Mouse (Mus musculus): ENCODE data around the gene Ogg1. TPM values are rescaled to one million over a fixed set of nuclear protein-coding genes. Genes with fewer than 3 reads are reported as not detected.
A peak's percentile ranks its signal among the peaks of the same experiment; 100 is the strongest.

Gene Ogg1
- polyA plus RNA-seq, 1 experiment from 2014 or later, result 17.7 TPM

DNA sequence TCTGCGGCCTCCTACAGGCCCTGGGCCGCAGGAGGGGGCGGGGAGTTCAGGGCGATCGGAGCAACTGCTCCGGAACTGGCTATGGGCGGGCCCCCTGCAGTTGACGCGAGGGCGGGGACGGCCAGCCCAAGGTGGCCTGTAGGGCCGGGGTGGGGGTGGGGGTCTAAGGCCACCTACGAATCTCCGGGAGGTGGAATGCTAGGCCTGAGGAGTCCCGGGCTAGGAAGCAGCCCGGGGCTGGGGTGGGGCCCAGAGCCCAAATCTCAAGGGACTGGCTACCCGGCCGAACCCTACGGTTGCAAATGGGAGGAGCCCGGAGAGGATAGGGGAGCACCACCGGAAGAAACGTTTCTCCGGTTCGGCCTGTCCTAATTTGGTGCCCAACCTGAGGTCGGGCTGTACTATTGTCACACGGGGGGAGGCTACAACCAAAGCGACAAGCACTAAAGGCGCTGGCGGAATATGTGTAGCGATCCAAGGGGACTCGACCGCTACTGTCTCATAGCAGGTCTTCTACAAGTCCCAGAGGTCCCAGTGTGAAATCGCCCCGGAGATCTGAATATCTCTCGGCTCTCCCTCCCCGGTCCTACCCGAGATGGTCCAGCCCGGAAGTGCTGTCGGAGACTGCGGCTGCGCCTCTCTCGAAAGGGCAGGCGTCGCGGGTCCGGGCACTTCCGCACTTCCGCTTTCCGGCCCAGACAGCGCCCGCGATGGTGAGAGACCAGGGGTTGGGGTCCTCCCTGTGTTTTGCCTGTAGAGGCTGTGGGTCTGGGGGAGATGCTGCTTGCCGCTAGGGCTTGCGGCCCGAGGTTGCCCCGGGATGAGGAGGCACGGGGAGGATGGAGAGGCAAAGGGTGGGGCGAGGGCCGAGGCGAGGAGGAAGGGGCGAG lies 51.0 kb downstream of the Ogg1 start, which contains the start of the genes Tada3 and Arpc4:
TSS of gene Tada3 (minus strand) at position 388 of the 890 bp plus-strand sequence.
TSS of gene Arpc4 (plus strand) at position 620 of the 890 bp plus-strand sequence.
- Histone ChIP-seq H3K9me3 (no peaks in the 10 kb centered on the region), H3K27ac (peak within 1 kb of the TSS; percentile 99), H3K4me2 (peak within 1 kb of the TSS; percentile 74), H3K9ac (peak within 1 kb of the TSS; percentile 89), H3K4me3 (peak within 1 kb of the TSS; percentile 96), H3K36me3 (peaks cover 48% of the 10 kb centered on the region), H3K27me3 (no peaks in the 10 kb centered on the region), H3K4me1 (peaks cover 24% of the 10 kb centered on the region)
- ATAC-seq (ENCODE audit: borderline replicate concordance, extremely low read depth, low FRiP score, low TSS enrichment), result peak; percentile 96
- WGBS, result under 1% methylated on average over 61 of the region's 61 CpGs

DNA sequence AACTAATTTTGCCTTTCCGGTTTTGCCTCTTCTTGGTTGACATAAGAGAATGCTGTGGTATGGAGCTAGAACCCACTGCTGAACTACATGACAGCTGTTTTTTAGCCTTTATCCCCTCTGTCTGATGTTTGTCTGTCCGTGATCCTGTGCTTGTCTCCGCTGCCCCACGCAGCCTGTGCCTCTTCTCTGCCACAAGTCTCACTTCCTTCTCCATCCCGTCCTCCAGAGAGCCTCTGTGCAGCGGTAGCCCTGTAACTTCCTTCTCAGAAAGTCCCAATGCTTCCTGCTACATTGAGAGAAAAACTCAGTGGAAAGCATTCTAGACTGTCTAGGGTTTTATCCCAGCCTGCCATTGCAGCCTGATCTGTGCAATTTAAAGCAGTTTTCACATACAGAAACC lies 52.5 kb downstream of the Ogg1 start:
- Histone ChIP-seq H3K4me2 (peak overlapping the region; percentile 74), H3K9ac (peak overlapping the region; percentile 89), H3K36me3 (peaks cover 55% of the 10 kb centered on the region), H3K4me3 (peak overlapping the region; percentile 96), H3K27me3 (no peaks in the 10 kb centered on the region), H3K9me3 (no peaks in the 10 kb centered on the region), H3K27ac (no peak overlapping the region), H3K4me1 (peaks cover 24% of the 10 kb centered on the region)
- WGBS, result 69% methylated on average over 6 of the region's 6 CpGs
- no peak for ATAC-seq (ENCODE audit: borderline replicate concordance, extremely low read depth, low FRiP score, low TSS enrichment)

DNA sequence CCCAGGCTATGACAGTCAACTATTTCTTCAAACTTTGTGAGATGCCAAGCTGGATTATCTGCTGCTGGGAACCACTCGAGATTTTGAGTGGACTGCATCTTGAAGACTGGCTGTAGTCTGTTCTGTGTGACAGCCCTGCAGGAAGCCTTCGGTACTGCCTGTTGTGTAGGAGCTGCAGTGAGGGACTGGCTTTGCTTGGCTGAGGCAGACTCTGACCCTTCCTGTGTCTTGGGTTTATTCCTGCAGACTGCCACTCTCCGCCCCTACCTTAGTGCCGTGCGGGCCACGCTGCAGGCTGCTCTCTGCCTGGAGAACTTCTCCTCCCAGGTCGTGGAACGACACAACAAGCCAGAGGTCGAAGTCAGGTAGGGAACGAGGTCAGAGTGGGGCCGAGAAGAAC lies 53.7 kb downstream of the Ogg1 start:
- H3K27ac ChIP-seq, result no peak overlapping the region
- ATAC-seq (ENCODE audit: borderline replicate concordance, extremely low read depth, low FRiP score, low TSS enrichment), result no peak
- no peak overlapping the region for H3K4me2 ChIP-seq
- no peak overlapping the region for H3K9ac ChIP-seq
- H3K4me1 ChIP-seq, result peaks cover 24% of the 10 kb centered on the region
- WGBS, result 92% methylated on average over 11 of the region's 11 CpGs
- no peaks in the 10 kb centered on the region for H3K9me3 ChIP-seq
- no peak overlapping the region for H3K4me3 ChIP-seq
- peaks cover 55% of the 10 kb centered on the region for H3K36me3 ChIP-seq
- H3K27me3 ChIP-seq, result no peaks in the 10 kb centered on the region

DNA sequence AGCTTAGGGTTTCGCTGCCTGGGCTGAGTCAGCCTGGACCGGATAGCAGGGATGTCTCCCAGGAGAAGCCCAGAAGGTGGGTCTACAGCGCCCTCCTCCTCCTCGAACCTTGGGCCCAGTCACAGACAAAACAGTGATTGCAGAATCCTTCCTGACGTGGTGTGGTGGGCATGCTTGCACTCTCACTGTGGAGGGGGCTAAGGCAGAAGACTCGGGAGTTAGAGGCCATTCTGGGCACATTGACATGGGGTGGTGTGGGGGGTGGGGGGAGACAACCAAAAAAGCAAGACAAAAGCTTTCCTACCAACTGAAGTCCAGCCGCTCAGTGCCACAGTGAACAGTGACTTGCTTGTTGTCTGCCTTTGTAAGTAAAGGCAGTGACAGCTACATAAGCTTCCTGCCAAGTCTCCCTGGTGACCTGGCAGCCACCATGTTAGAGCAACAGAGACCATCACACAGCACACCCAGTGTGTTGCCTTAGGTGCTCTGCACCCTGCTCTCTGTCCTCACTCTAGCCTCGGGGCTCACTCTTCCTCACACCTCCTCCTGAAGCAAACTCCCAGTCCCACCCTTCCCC lies 57.7 kb downstream of the Ogg1 start:
- WGBS, result 94% methylated on average over 8 of the region's 8 CpGs
- Histone ChIP-seq H3K36me3 (peaks cover 89% of the 10 kb centered on the region), H3K4me1 (peaks cover 9% of the 10 kb centered on the region), H3K4me2 (no peak overlapping the region), H3K4me3 (no peak overlapping the region), H3K9me3 (no peaks in the 10 kb centered on the region), H3K27me3 (no peaks in the 10 kb centered on the region), H3K27ac (no peak overlapping the region), H3K9ac (no peak overlapping the region)
- no peak for ATAC-seq (ENCODE audit: borderline replicate concordance, extremely low read depth, low FRiP score, low TSS enrichment)

Other genes starting within 250 kb of the Ogg1 start
- 69.5 and 77.2 TPM in 2 replicates for gene Setd5, start 249.6 kb upstream of the Ogg1 start, polyA plus RNA-seq (2015; fragmentation: Nextera tagmentation; extraction: Ambion mirVana)
- gene Lhfpl4, start 131.6 kb upstream of the Ogg1 start, polyA plus RNA-seq (2015; fragmentation: Nextera tagmentation; extraction: Ambion mirVana), result 0.87 and 1.1 TPM in 2 replicates
- gene Mtmr14, start 89.1 kb upstream of the Ogg1 start, polyA plus RNA-seq (2015; fragmentation: Nextera tagmentation; extraction: Ambion mirVana), result 43.8 and 46.1 TPM in 2 replicates
- 0.05 TPM in 1 of 2 replicates, not detected in the other for gene Cpne9, start 44.7 kb upstream of the Ogg1 start, polyA plus RNA-seq (2015; fragmentation: Nextera tagmentation; extraction: Ambion mirVana)
- 17.0 and 18.3 TPM in 2 replicates for gene Brpf1, start 19.8 kb upstream of the Ogg1 start, polyA plus RNA-seq (2015; fragmentation: Nextera tagmentation; extraction: Ambion mirVana)
- gene Camk1, start 17.0 kb downstream of the Ogg1 start, polyA plus RNA-seq (2015; fragmentation: Nextera tagmentation; extraction: Ambion mirVana), result 110 and 115 TPM in 2 replicates
- 53.1 and 54.6 TPM in 2 replicates for gene Tada3, start 50.9 kb downstream of the Ogg1 start, polyA plus RNA-seq (2015; fragmentation: Nextera tagmentation; extraction: Ambion mirVana)
- gene Arpc4, start 51.1 kb downstream of the Ogg1 start, polyA plus RNA-seq (2015; fragmentation: Nextera tagmentation; extraction: Ambion mirVana), result 399 and 412 TPM in 2 replicates
- 3.0 and 3.9 TPM in 2 replicates for gene Ttll3, start 62.3 kb downstream of the Ogg1 start, polyA plus RNA-seq (2015; fragmentation: Nextera tagmentation; extraction: Ambion mirVana)
- 19.1 and 20.9 TPM in 2 replicates for gene Rpusd3, start 92.4 kb downstream of the Ogg1 start, polyA plus RNA-seq (2015; fragmentation: Nextera tagmentation; extraction: Ambion mirVana)
- not detected in 2 replicates for gene Cidec, start 108.8 kb downstream of the Ogg1 start, polyA plus RNA-seq (2015; fragmentation: Nextera tagmentation; extraction: Ambion mirVana)
- 77.1 and 82.8 TPM in 2 replicates for gene Jagn1, start 115.6 kb downstream of the Ogg1 start, polyA plus RNA-seq (2015; fragmentation: Nextera tagmentation; extraction: Ambion mirVana)
- 19.5 and 23.5 TPM in 2 replicates for gene Il17re, start 131.5 kb downstream of the Ogg1 start, polyA plus RNA-seq (2015; fragmentation: Nextera tagmentation; extraction: Ambion mirVana)
- gene Il17rc, start 144.5 kb downstream of the Ogg1 start, polyA plus RNA-seq (2015; fragmentation: Nextera tagmentation; extraction: Ambion mirVana), result 19.1 and 20.2 TPM in 2 replicates
- 33.1 and 36.3 TPM in 2 replicates for gene Creld1, start 156.3 kb downstream of the Ogg1 start, polyA plus RNA-seq (2015; fragmentation: Nextera tagmentation; extraction: Ambion mirVana)
- 0.17 and 0.21 TPM in 2 replicates for gene Prrt3, start 175.0 kb downstream of the Ogg1 start, polyA plus RNA-seq (2015; fragmentation: Nextera tagmentation; extraction: Ambion mirVana)
- gene Emc3, start 204.7 kb downstream of the Ogg1 start, polyA plus RNA-seq (2015; fragmentation: Nextera tagmentation; extraction: Ambion mirVana), result 101 and 103 TPM in 2 replicates
- gene Fancd2, start 204.7 kb downstream of the Ogg1 start, polyA plus RNA-seq (2015; fragmentation: Nextera tagmentation; extraction: Ambion mirVana), result 13.3 and 14.6 TPM in 2 replicates

Data from lung, embryonic 15.5 days (tissue).